Comparison of ENCODE assay signal across 9 mouse cellular contexts in genomic region chr11:108424111-108424510, GRCm38 (mm10). TPM values are rescaled to one million over a fixed set of nuclear protein-coding genes. Genes with fewer than 3 reads are reported as not detected.
DNase-seq lines count a peak whose midpoint lies in the region; ATAC-seq lines count a peak whose summit lies in the region.
"Had no signal": no experiment of that assay in that cellular context is flagged by ENCODE, and none has a peak within 500 bp of the region (broad histone marks: within the 10 kb centered on the region; RNA-seq: fewer than 3 reads in every experiment).

No protein-coding gene starts in this region.

- H3K9me3 ChIP-seq in kidney, embryonic 15.5 days (replicated peaks), result no peaks in the 10 kb centered on the region
- no peaks in the 10 kb centered on the region for H3K9me3 ChIP-seq in embryonic facial prominence, embryonic 11.5 days (replicated peaks; ENCODE audit: control insufficient read depth, low read length)
- H3K9me3 ChIP-seq in intestine, embryonic 15.5 days, result no peaks in the 10 kb centered on the region
- no peaks in the 10 kb centered on the region for H3K9me3 ChIP-seq in neural tube, embryonic 12.5 days

- H3K27me3 ChIP-seq in kidney, embryonic 15.5 days, result peaks cover 8% of the 10 kb centered on the region; the same call in 1 of the 2 replicates
- H3K27me3 ChIP-seq in embryonic facial prominence, embryonic 11.5 days (ENCODE audit: control insufficient read depth, insufficient read depth, low read length), result no peaks in the 10 kb centered on the region
- H3K27me3 ChIP-seq in intestine, embryonic 15.5 days (replicated peaks), result no peaks in the 10 kb centered on the region
- H3K27me3 ChIP-seq in neural tube, embryonic 12.5 days (replicated peaks), result peaks cover 5% of the 10 kb centered on the region; the same call in 1 of the 2 replicates
- H3K27me3 ChIP-seq: Patski had no signal

- no peak overlapping the region for H3K27ac ChIP-seq in kidney, embryonic 15.5 days
- no peak overlapping the region for H3K27ac ChIP-seq in embryonic facial prominence, embryonic 11.5 days (replicated peaks; ENCODE audit: low read depth, low read length)
- H3K27ac ChIP-seq in intestine, embryonic 15.5 days, result no peak overlapping the region
- H3K27ac ChIP-seq in neural tube, embryonic 12.5 days, result no peak overlapping the region

- H3K9ac ChIP-seq in kidney, embryonic 15.5 days, result no peak overlapping the region
- H3K9ac ChIP-seq in embryonic facial prominence, embryonic 11.5 days (replicated peaks; ENCODE audit: low read length), result no peak overlapping the region
- H3K9ac ChIP-seq in intestine, embryonic 15.5 days, result no peak overlapping the region
- no peak overlapping the region for H3K9ac ChIP-seq in neural tube, embryonic 12.5 days

- peaks cover 14% of the 10 kb centered on the region for H3K4me1 ChIP-seq in kidney, embryonic 15.5 days
- no peaks in the 10 kb centered on the region; the same call in 1 of the 2 replicates for H3K4me1 ChIP-seq in embryonic facial prominence, embryonic 11.5 days (ENCODE audit: control insufficient read depth, insufficient read depth, low read length)
- H3K4me1 ChIP-seq in intestine, embryonic 15.5 days (replicated peaks), result 0 out of 2 replicates have a peak, but pooled peaks cover 3% of the 10 kb centered on the region
- 0 out of 2 replicates have a peak, but pooled peaks cover 11% of the 10 kb centered on the region for H3K4me1 ChIP-seq in neural tube, embryonic 12.5 days

- ATAC-seq in kidney, embryonic 15.5 days (replicated peaks; ENCODE audit: low FRiP score), result no peak
- ATAC-seq in embryonic facial prominence, embryonic 11.5 days (replicated peaks; ENCODE audit: insufficient number of reproducible peaks, low FRiP score, low TSS enrichment, low read depth), result no peak
- no peak for ATAC-seq in intestine, embryonic 15.5 days
- no peak for ATAC-seq in neural tube, embryonic 12.5 days (ENCODE audit: low FRiP score, low read depth)

- peak overlapping the region; percentile 76 for H3K4me2 ChIP-seq in kidney, embryonic 15.5 days
- peak overlapping the region; percentile 46 for H3K4me2 ChIP-seq in embryonic facial prominence, embryonic 11.5 days (ENCODE audit: low read depth, low read length)
- H3K4me2 ChIP-seq in intestine, embryonic 15.5 days (replicated peaks), result peak overlapping the region; percentile 79
- peak overlapping the region; percentile 74 for H3K4me2 ChIP-seq in neural tube, embryonic 12.5 days (replicated peaks)

- peak overlapping the region; percentile 83 for H3K4me3 ChIP-seq in kidney, embryonic 15.5 days (replicated peaks)
- no peak overlapping the region for H3K4me3 ChIP-seq in embryonic facial prominence, embryonic 11.5 days (ENCODE audit: low read depth, low read length)
- no peak overlapping the region for H3K4me3 ChIP-seq in intestine, embryonic 15.5 days (replicated peaks)
- peak overlapping the region; percentile 64 for H3K4me3 ChIP-seq in neural tube, embryonic 12.5 days

- 13% methylated on average over 5 of the region's 5 CpGs for whole genome bisulfite sequencing in kidney, embryonic 15.5 days
- WGBS in embryonic facial prominence, embryonic 11.5 days, result 4% methylated on average over 5 of the region's 5 CpGs
- WGBS in intestine, embryonic 15.5 days, result 16% methylated on average over 5 of the region's 5 CpGs
- WGBS in neural tube, embryonic 12.5 days, result under 1% methylated on average over 5 of the region's 5 CpGs

- DNase-seq in kidney, postnatal 4 days, result no peak
- peak; percentile 36 for DNase-seq in embryonic facial prominence, embryonic 11.5 days (ENCODE audit: low spot score)
- DNase-seq in right cerebral cortex, postnatal 14 days, result no peak
- no peak for DNase-seq in left cerebral cortex, adult 9 months (ENCODE audit: low spot score in 2 of 2)
- no peak for DNase-seq in layer of hippocampus, postnatal 25 days (ENCODE audit: extremely low spot score in 1 of 2, low spot score in 1 of 2)

- H3K36me3 ChIP-seq in kidney, embryonic 15.5 days, result no peaks in the 10 kb centered on the region
- H3K36me3 ChIP-seq in embryonic facial prominence, embryonic 11.5 days (replicated peaks; ENCODE audit: control insufficient read depth, insufficient read depth, low read depth, low read length), result no peaks in the 10 kb centered on the region
- no peaks in the 10 kb centered on the region for H3K36me3 ChIP-seq in intestine, embryonic 15.5 days
- H3K36me3 ChIP-seq in neural tube, embryonic 12.5 days, result no peaks in the 10 kb centered on the region

RNA-seq across cellular contexts. Expression of gene Cep112, which starts 0.9 kb away (rescaled TPM):
- 13.7 and 13.8 TPM in 2 replicates for polyA plus RNA-seq in kidney, embryonic 15.5 days (2015; fragmentation: Nextera tagmentation; extraction: Ambion mirVana)
- 8.5 and 12.2 TPM in 2 replicates for polyA plus RNA-seq in embryonic facial prominence, embryonic 11.5 days (2014; fragmentation: Nextera tagmentation; extraction: Ambion mirVana)
- 7.6 and 9.2 TPM in 2 replicates for polyA plus RNA-seq in intestine, embryonic 15.5 days (2015; fragmentation: Nextera tagmentation; extraction: Ambion mirVana)
- 9.8 and 10.7 TPM in 2 replicates for polyA plus RNA-seq in neural tube, embryonic 12.5 days (2016; fragmentation: Nextera tagmentation; extraction: Ambion mirVana)
- 10 to 100 TPM; 12.5 to 18.1 TPM for total RNA-seq in layer of hippocampus, postnatal 25 days (2021)

Comparison
In these comparisons a context has a peak if more than half of its experiments do, and no peak if none do; other contexts are left out.
1. H3K4me3 ChIP-seq: peak in kidney, embryonic 15.5 days (single experiment) and neural tube, embryonic 12.5 days (single experiment); none in embryonic facial prominence, embryonic 11.5 days (single experiment) and intestine, embryonic 15.5 days (single experiment).
2. Peak in every context shown above with its lines, with median percentiles within 50 percentile points of each other: H3K4me2 ChIP-seq.